Mouse (Mus musculus): ENCODE data around the gene Yme1l1. TPM values are rescaled to one million over a fixed set of nuclear protein-coding genes. Genes with fewer than 3 reads are reported as not detected.

The Yme1l1 gene
- total and polyA plus RNA-seq, 2 experiments from 2014 or later, result 35.4 to 38.8 TPM

- no peak overlapping the region for H3K27ac ChIP-seq (ENCODE audit: low read depth)
- no peaks in the 10 kb centered on the region for H3K27me3 ChIP-seq (ENCODE audit: control insufficient read depth, insufficient read depth, low read length)
- H3K4me1 ChIP-seq (ENCODE audit: control insufficient read depth, insufficient read depth), result no peaks in the 10 kb centered on the region
- H3K36me3 ChIP-seq (replicated peaks; ENCODE audit: control insufficient read depth, insufficient read depth, low read length), result peaks cover 70% of the 10 kb centered on the region
- no peak overlapping the region for H3K4me2 ChIP-seq (ENCODE audit: low read depth, low read length)
- DNase-seq (ENCODE audit: low spot score), result no peak
- no peak overlapping the region for H3K4me3 ChIP-seq (ENCODE audit: low read depth, low read length)
- ATAC-seq (ENCODE audit: insufficient read depth, low read depth), result no peak
- H3K9ac ChIP-seq (replicated peaks; ENCODE audit: low read depth, low read length), result no peak overlapping the region
- TF ChIP-seq EP300 (IDR thresholded peaks at IDR 0.05; ENCODE audit: low read depth) (no peak), CTCF (IDR thresholded peaks at IDR 0.05; ENCODE audit: low read depth) (no peak)
- WGBS, result 82% methylated on average over 1 of the region's 1 CpGs
- H3K9me3 ChIP-seq (replicated peaks; ENCODE audit: control insufficient read depth, low read length), result no peaks in the 10 kb centered on the region
Measured at GRCm38 (mm10) chr2:23194366-23194765, 38.2 kb downstream of the Yme1l1 start.

DNA sequence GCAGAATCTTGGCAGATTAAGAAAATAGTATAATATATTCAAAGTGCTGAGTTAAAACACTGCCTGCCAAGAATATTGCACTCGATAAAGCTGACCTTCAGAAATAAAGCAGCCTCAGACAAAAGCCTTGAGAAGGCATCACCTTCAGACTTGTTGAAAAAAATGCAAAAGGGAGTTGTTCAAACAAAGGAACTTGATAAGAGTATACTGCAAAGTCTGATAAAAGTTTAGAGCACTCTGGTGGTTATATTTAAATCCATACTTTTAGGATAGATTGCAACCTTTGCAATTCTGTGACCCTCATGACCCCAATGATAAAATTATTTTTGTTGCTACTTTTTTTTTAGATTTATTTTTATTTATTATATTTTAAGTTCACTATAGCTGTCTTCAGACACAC, 44.9 kb downstream of the Yme1l1 start:
- Histone ChIP-seq H3K4me2 (ENCODE audit: low read depth, low read length) (no peak overlapping the region), H3K9ac (replicated peaks; ENCODE audit: low read depth, low read length) (no peak overlapping the region), H3K27ac (ENCODE audit: low read depth) (no peak overlapping the region), H3K9me3 (replicated peaks; ENCODE audit: control insufficient read depth, low read length) (no peaks in the 10 kb centered on the region), H3K4me1 (ENCODE audit: control insufficient read depth, insufficient read depth) (no peaks in the 10 kb centered on the region), H3K27me3 (ENCODE audit: control insufficient read depth, insufficient read depth, low read length) (no peaks in the 10 kb centered on the region), H3K4me3 (ENCODE audit: low read depth, low read length) (no peak overlapping the region), H3K36me3 (replicated peaks; ENCODE audit: control insufficient read depth, insufficient read depth, low read length) (peaks cover 21% of the 10 kb centered on the region)
- WGBS, result 41% methylated on average over 1 of the region's 1 CpGs
- DNase-seq (ENCODE audit: low spot score) (no peak), ATAC-seq (ENCODE audit: insufficient read depth, low read depth) (no peak)
- TF ChIP-seq CTCF (IDR thresholded peaks at IDR 0.05; ENCODE audit: low read depth) (no peak), EP300 (IDR thresholded peaks at IDR 0.05; ENCODE audit: low read depth) (no peak)

DNA sequence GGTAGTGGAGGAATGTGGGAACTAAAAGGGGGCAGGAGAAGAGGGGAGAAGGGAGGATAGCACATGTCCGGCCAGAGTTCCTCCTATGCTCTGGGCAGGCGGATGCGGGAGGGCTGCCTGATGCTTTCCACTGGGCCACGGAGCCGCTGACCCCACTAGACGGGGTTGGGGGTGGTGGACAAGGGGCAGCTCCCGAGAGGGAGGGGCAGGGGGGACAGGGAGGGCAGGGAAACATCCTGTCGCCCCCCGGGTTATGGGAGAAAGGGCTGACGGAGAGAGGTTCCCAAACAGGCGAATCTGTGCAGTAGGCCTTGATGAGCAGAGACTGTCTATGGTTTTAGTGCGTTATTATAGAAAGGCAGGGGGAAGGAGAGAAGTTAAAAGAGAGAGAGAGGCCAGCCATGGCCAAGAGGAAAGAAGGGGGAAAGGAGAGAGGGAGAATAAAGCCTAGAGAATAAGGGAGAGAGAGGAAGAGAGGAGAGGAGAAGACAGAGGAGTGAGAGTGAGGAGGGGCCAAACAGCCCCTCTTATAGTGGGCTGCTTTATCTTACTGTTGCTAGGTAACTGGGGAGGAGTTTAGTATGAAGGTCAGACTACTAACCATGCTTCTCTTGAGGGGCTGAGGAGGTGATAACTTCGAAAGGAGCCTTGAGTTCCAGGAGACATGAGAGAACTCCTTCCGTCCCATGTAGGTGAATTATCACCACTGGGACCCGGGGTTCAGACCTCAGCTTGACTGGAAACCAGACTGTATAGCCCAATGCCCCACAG, 46.9 kb downstream of the Yme1l1 start:
- ATAC-seq (ENCODE audit: insufficient read depth, low read depth) (no peak), DNase-seq (ENCODE audit: low spot score) (no peak)
- no peaks in the 10 kb centered on the region for H3K4me1 ChIP-seq (ENCODE audit: control insufficient read depth, insufficient read depth)
- H3K4me3 ChIP-seq (ENCODE audit: low read depth, low read length), result no peak overlapping the region
- no peaks in the 10 kb centered on the region for H3K27me3 ChIP-seq (ENCODE audit: control insufficient read depth, insufficient read depth, low read length)
- no peaks in the 10 kb centered on the region for H3K9me3 ChIP-seq (replicated peaks; ENCODE audit: control insufficient read depth, low read length)
- H3K27ac ChIP-seq (ENCODE audit: low read depth), result no peak overlapping the region
- TF ChIP-seq EP300 (IDR thresholded peaks at IDR 0.05; ENCODE audit: low read depth) (no peak), CTCF (IDR thresholded peaks at IDR 0.05; ENCODE audit: low read depth) (no peak)
- H3K9ac ChIP-seq (replicated peaks; ENCODE audit: low read depth, low read length), result no peak overlapping the region
- WGBS, result 39% methylated on average over 15 of the region's 15 CpGs
- H3K36me3 ChIP-seq (replicated peaks; ENCODE audit: control insufficient read depth, insufficient read depth, low read length), result peaks cover 13% of the 10 kb centered on the region
- no peak overlapping the region for H3K4me2 ChIP-seq (ENCODE audit: low read depth, low read length)

GRCm38 (mm10) chr2:23207070-23207526, 50.9 kb downstream of the Yme1l1 start, which contains the start of gene 4931423N10Rik:
TSS of gene 4931423N10Rik (plus strand) at chr2:23207476.
- no peak for DNase-seq (ENCODE audit: low spot score)
- TF ChIP-seq EP300 (IDR thresholded peaks at IDR 0.05; ENCODE audit: low read depth) (no peak), CTCF (IDR thresholded peaks at IDR 0.05; ENCODE audit: low read depth) (peak; percentile 26)
- no peak for ATAC-seq (ENCODE audit: insufficient read depth, low read depth)
- 73% methylated on average over 15 of the region's 15 CpGs for WGBS
- Histone ChIP-seq H3K36me3 (replicated peaks; ENCODE audit: control insufficient read depth, insufficient read depth, low read length) (no peaks in the 10 kb centered on the region), H3K27me3 (ENCODE audit: control insufficient read depth, insufficient read depth, low read length) (no peaks in the 10 kb centered on the region), H3K9me3 (replicated peaks; ENCODE audit: control insufficient read depth, low read length) (no peaks in the 10 kb centered on the region), H3K27ac (ENCODE audit: low read depth) (no peak within 1 kb of the TSS), H3K9ac (replicated peaks; ENCODE audit: low read depth, low read length) (no peak within 1 kb of the TSS), H3K4me1 (ENCODE audit: control insufficient read depth, insufficient read depth) (no peaks in the 10 kb centered on the region), H3K4me3 (ENCODE audit: low read depth, low read length) (no peak within 1 kb of the TSS), H3K4me2 (ENCODE audit: low read depth, low read length) (no peak within 1 kb of the TSS)

DNA sequence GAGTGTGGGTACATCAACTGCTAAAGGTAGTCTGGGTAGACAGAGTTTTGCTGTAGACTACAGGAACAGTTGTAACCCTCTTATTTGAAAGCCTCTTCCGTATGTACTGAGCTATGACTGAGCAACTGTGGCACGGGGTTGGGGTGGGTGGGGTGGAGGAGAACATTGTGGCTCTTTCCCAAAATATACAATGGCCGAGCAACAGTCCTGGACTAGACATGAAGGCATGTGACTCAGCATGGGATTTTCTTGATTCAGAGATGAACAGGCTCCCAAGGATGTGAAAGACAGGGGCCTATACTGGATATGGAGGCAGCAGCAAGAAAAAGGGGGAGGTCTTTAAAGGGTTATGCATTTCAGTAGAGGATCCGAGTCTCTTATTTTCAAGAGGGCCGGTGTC, 57.5 kb downstream of the Yme1l1 start:
- 62% methylated on average over 5 of the region's 5 CpGs for WGBS
- H3K9ac ChIP-seq (replicated peaks; ENCODE audit: low read depth, low read length), result no peak overlapping the region
- H3K4me1 ChIP-seq (ENCODE audit: control insufficient read depth, insufficient read depth), result no peaks in the 10 kb centered on the region
- H3K4me2 ChIP-seq (ENCODE audit: low read depth, low read length), result no peak overlapping the region
- no peaks in the 10 kb centered on the region for H3K36me3 ChIP-seq (replicated peaks; ENCODE audit: control insufficient read depth, insufficient read depth, low read length)
- TF ChIP-seq EP300 (IDR thresholded peaks at IDR 0.05; ENCODE audit: low read depth) (no peak), CTCF (IDR thresholded peaks at IDR 0.05; ENCODE audit: low read depth) (no peak)
- no peak for ATAC-seq (ENCODE audit: insufficient read depth, low read depth)
- no peak for DNase-seq (ENCODE audit: low spot score)
- H3K27ac ChIP-seq (ENCODE audit: low read depth), result no peak overlapping the region
- no peaks in the 10 kb centered on the region for H3K27me3 ChIP-seq (ENCODE audit: control insufficient read depth, insufficient read depth, low read length)
- no peaks in the 10 kb centered on the region for H3K9me3 ChIP-seq (replicated peaks; ENCODE audit: control insufficient read depth, low read length)
- H3K4me3 ChIP-seq (ENCODE audit: low read depth, low read length), result no peak overlapping the region

DNA sequence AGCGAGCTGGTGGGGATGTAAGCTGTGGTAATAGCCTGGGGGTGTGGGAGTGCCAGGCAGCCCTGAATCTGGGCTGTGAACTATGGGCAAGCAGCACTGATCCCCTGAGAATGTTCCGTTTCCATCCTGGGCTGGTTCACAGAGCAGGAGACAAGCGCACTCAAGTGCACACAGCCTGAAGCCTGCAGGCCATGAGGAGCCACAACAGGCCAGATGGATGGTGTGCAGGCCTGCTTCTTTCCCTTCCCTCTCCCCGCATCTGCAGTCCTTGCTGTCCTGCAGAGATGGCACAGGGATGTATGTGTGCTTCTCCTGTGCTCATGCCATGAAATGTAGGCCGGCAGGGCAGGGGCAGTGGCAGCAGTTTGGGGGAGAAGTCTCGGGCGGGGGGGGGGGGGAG, 69.0 kb downstream of the Yme1l1 start:
- H3K9ac ChIP-seq (replicated peaks; ENCODE audit: low read depth, low read length), result no peak overlapping the region
- H3K4me3 ChIP-seq (ENCODE audit: low read depth, low read length), result no peak overlapping the region
- TF ChIP-seq EP300 (IDR thresholded peaks at IDR 0.05; ENCODE audit: low read depth) (no peak), CTCF (IDR thresholded peaks at IDR 0.05; ENCODE audit: low read depth) (no peak)
- H3K27me3 ChIP-seq (ENCODE audit: control insufficient read depth, insufficient read depth, low read length), result no peaks in the 10 kb centered on the region
- DNase-seq (ENCODE audit: low spot score) (no peak), ATAC-seq (ENCODE audit: insufficient read depth, low read depth) (no peak)
- no peak overlapping the region for H3K27ac ChIP-seq (ENCODE audit: low read depth)
- no peak overlapping the region for H3K4me2 ChIP-seq (ENCODE audit: low read depth, low read length)
- no peaks in the 10 kb centered on the region for H3K4me1 ChIP-seq (ENCODE audit: control insufficient read depth, insufficient read depth)
- WGBS, result 66% methylated on average over 6 of the region's 7 CpGs
- no peaks in the 10 kb centered on the region for H3K9me3 ChIP-seq (replicated peaks; ENCODE audit: control insufficient read depth, low read length)
- no peaks in the 10 kb centered on the region for H3K36me3 ChIP-seq (replicated peaks; ENCODE audit: control insufficient read depth, insufficient read depth, low read length)
